Mouse (Mus musculus) limb, embryonic 12.5 days (tissue): ENCODE measurements around the gene Ugt1a6a. TPM values are rescaled to one million over a fixed set of nuclear protein-coding genes. Genes with fewer than 3 reads are reported as not detected.
"Not testable (repeated sequence)": the region's sequence is repeated elsewhere in the genome, so short reads cannot be mapped to it uniquely, and the experiment has no call there.

Experiments
- ATAC-seq: fragments of 200-750 bp; cut with Nextera tagmentation; 2 replicates; pipeline ENCODE4 v1.8.0; 2017; ENCODE audit warnings: low read depth, moderate TSS enrichment; ENCODE audit not compliant: insufficient number of reproducible peaks, insufficient read depth, low FRiP score, low TSS enrichment
- H3K27ac ChIP-seq: fragments of 300-500 bp; sonication (generic); 2 replicates; pipeline ENCODE4 v1.5.1; 2016; ENCODE audit warnings: mild to moderate bottlenecking, moderate library complexity
- H3K27me3 ChIP-seq: fragments of 300-500 bp; sonication (generic); 2 replicates; pipeline ENCODE4 v1.6.1; 2016; ENCODE audit warnings: mild to moderate bottlenecking, moderate library complexity
- H3K36me3 ChIP-seq: fragments of 300-500 bp; sonication (generic); 2 replicates; pipeline ENCODE4 v1.6.1; 2016; ENCODE audit warnings: mild to moderate bottlenecking, moderate library complexity
- H3K4me1 ChIP-seq: fragments of 300-500 bp; sonication (generic); replicated peaks from 2 replicates; pipeline ENCODE4 v1.6.1; 2016
- H3K4me2 ChIP-seq: fragments of 300-500 bp; sonication (generic); 2 replicates; pipeline ENCODE4 v1.6.1; 2016; ENCODE audit warnings: mild to moderate bottlenecking, moderate library complexity
- H3K4me3 ChIP-seq: fragments of 300-500 bp; sonication (generic); replicated peaks from 2 replicates; pipeline ENCODE4 v1.5.1; 2016; ENCODE audit warnings: mild to moderate bottlenecking
- H3K9ac ChIP-seq: fragments of 300-500 bp; sonication (generic); replicated peaks from 2 replicates; pipeline ENCODE4 v1.6.1; 2016; ENCODE audit warnings: mild to moderate bottlenecking, moderate library complexity
- H3K9me3 ChIP-seq: fragments of 300-500 bp; sonication (generic); 2 replicates; pipeline ENCODE4 v1.6.1; 2016; ENCODE audit warnings: mild to moderate bottlenecking, moderate library complexity
- WGBS: fragments of 180-500 bp; shearing (Covaris S2); methylation state at CpG from one replicate; pipeline ENCODE4 v1.1.7; 2016; 5-methylcytosine and 5-hydroxymethylcytosine counted together
- polyA plus RNA-seq: library from polyadenylated mRNA; unstranded; fragments of >200 nt; fragmentation: Nextera tagmentation; extraction: Ambion mirVana; gene quantifications from 2 replicates; pipeline ENCODE4 v1.2.1, GENCODE M21; 2016

The Ugt1a6a gene
- polyA plus RNA-seq, 1 experiment from 2014 or later = 0.51 TPM

GRCm38 (mm10) chr1:88105656-88106055 lies 29.0 kb upstream of the Ugt1a6a start:
- Histone ChIP-seq H3K27ac (no peak overlapping the region), H3K4me3 (no peak overlapping the region), H3K9me3 (no peaks in the 10 kb centered on the region), H3K4me2 (no peak overlapping the region), H3K9ac (no peak overlapping the region), H3K27me3 (no peaks in the 10 kb centered on the region), H3K36me3 (no peaks in the 10 kb centered on the region), H3K4me1 (no peaks in the 10 kb centered on the region)
- WGBS = 68% methylated on average over 2 of the region's 2 CpGs
- no peak for ATAC-seq

DNA sequence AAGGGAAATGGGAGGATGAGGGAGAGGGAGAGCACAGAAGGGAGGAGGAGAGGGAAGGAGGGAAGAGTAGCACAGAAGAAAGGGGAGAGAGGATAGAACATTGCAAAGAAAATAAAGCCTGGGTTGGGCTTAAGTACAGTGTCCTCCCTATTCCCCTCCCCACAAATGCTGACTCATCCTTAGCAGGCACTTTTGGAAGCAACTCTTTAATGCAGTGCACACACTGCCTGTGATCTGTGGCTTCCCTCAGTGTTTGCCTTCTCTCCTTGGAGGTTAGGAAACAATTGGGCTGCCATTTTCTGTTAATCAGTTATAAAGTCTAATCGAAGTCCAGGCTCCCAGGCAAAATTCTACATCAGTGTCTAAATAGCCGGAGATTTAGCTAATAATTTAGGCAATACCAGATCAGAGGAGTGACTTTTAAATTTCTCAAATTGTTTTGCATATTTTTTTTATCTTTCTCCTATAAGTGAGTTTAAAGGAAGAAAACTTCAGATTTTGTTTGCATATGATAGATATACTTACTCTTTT lies 25.5 kb upstream of the Ugt1a6a start:
- H3K36me3 ChIP-seq, ATAC-seq, H3K4me3 ChIP-seq, H3K9me3 ChIP-seq, H3K9ac ChIP-seq, H3K27ac ChIP-seq, H3K4me1 ChIP-seq, H3K27me3 ChIP-seq, H3K4me2 ChIP-seq: not testable (repeated sequence)
- WGBS = 85% methylated on average over 2 of the region's 2 CpGs

DNA sequence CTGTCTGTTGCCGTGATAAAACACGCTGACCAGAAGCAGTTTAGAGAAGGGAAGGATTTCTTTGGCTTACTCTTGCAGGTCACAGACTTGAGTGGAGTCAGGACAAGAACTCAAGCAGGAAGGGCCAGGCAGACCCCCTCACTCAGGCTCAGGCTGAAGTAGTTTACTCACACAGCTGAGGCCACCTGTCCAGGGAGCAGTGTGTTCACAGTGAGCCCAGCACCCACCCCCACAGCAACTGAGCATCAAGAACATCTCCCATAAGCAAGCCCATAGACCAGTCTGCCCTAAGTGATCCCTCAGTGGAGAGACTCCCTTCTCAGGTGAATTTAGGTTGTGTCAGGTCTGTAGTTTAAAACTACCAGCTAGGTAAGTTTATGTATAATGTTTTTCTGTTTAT lies 25.0 kb upstream of the Ugt1a6a start:
- 76% methylated on average over 2 of the region's 2 CpGs for WGBS

DNA sequence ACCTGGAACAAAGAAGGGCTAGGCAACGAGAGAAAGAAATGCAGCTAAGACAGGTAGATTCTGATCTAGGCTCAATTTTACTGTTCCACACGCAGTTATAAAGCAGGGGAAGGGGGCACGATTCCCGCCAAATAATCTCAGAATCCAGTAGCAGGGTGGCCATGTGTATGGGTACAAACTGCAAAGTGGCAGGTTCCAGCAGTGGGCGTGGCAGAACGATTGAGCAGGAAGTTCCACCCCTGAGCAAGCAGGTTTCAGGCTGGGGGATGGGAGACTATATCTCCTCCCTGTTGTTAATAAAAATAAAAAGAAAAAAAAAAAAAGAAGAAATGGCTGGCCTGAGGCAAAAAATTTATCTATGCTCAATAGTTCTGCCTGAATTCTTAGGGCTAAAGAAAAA lies 21.8 kb upstream of the Ugt1a6a start:
- not testable (repeated sequence) for H3K27me3 ChIP-seq, H3K9ac ChIP-seq, ATAC-seq, H3K4me2 ChIP-seq, H3K9me3 ChIP-seq, H3K36me3 ChIP-seq, H3K4me3 ChIP-seq, H3K4me1 ChIP-seq, H3K27ac ChIP-seq
- WGBS = 90% methylated on average over 6 of the region's 6 CpGs

More for the DNA sequence above, 25.0 kb upstream of the Ugt1a6a start:
- H3K4me3 ChIP-seq, H3K4me1 ChIP-seq, H3K36me3 ChIP-seq, H3K27ac ChIP-seq, H3K9ac ChIP-seq, H3K9me3 ChIP-seq, ATAC-seq, H3K27me3 ChIP-seq, H3K4me2 ChIP-seq: not testable (repeated sequence)

DNA sequence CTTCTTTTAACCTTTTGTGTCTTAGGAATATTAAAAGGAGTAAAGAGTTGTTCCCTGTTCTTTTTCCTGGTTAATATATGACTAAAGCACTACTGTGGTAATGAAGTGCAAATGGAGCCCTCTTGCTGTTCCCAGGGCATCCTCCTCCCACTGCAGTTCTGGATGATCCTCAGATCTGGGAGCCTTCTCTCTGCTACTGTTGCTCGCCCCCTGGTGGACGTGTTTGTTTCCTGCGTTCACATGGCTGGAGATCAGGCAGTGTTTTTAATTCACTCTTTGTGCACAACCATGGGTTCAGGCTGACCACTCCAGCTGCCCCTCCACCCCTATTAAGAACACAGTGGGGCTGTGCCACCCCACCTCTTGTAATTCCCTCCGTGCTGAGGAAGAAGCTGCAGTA lies 14.1 kb upstream of the Ugt1a6a start:
- H3K4me3 ChIP-seq, H3K9ac ChIP-seq, H3K27ac ChIP-seq, H3K4me2 ChIP-seq, H3K4me1 ChIP-seq, H3K36me3 ChIP-seq, H3K27me3 ChIP-seq, ATAC-seq, H3K9me3 ChIP-seq: not testable (repeated sequence)
- 20% methylated on average over 3 of the region's 4 CpGs for WGBS

DNA sequence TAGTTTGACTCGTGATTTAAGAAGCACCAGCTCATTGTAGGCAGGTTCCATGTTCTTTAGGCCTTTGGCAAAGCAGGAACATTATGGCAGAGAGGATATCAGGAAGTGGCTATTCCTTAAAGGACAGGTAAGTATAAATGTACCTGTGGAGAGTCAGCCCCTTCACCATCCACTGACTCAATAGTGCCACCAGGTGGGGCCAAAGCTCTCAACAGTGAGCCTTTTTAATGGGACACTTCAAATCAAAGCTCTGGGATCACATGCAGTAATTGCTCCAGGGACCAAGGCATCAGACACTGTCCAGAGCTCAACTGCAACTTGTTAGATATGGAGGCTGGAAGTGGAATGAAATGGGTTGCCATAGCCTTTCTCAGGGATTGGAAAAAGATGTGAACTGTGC lies 13.1 kb upstream of the Ugt1a6a start:
- H3K9me3 ChIP-seq, ATAC-seq, H3K36me3 ChIP-seq, H3K27ac ChIP-seq, H3K4me1 ChIP-seq, H3K4me3 ChIP-seq, H3K4me2 ChIP-seq, H3K9ac ChIP-seq, H3K27me3 ChIP-seq: not testable (repeated sequence)
- WGBS = no CpG with 5 or more reads among the region's 1 CpGs

- not testable (repeated sequence) for H3K4me2 ChIP-seq, H3K4me3 ChIP-seq, H3K9me3 ChIP-seq, H3K4me1 ChIP-seq, H3K27me3 ChIP-seq, H3K27ac ChIP-seq, ATAC-seq, H3K36me3 ChIP-seq, H3K9ac ChIP-seq
- 75% methylated on average over 4 of the region's 4 CpGs for WGBS
Observed at GRCm38 (mm10) chr1:88125827-88126360, 8.7 kb upstream of the Ugt1a6a start.

DNA sequence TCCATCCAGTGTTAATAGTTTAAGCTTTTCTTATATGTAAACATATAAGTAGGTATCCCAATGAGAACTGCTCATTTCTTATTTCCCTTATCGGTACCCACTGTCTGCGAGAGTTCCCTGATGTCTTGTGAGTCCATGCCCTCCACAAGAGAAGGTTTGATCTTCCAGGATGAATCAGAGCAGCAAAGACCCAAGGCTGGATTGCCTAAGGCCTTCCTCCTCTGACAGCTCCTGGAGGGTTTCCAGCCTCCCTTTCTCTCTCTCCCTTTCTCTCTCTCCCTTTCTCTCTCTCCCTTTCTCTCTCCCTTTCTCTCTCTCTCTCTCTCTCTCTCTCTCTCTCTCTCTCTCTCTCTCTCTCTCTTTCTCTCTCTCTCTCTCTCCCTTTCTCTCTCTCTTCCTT lies 5.5 kb upstream of the Ugt1a6a start:
- H3K4me3 ChIP-seq, H3K4me1 ChIP-seq, H3K9ac ChIP-seq, ATAC-seq, H3K4me2 ChIP-seq, H3K36me3 ChIP-seq, H3K27me3 ChIP-seq, H3K9me3 ChIP-seq, H3K27ac ChIP-seq: not testable (repeated sequence)
- WGBS = 80% methylated on average over 2 of the region's 2 CpGs

DNA sequence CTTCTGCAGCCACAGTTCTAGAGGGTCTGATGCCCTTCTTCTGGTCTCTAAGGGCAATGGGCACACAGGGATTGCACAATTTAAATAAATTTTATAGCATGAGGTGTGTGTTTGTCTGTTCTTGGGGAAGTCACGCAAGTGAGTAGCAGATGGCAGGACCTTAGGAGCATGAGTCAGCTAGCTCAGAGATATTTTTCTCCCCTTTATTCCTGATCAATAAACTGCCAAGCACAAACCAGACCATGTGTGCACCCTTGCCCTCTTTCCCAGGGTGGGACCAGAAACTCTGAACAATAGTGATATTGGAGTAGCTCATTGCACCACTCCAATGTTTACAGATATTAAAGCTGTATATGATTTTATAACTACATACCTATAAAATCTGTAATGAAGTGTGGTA lies 4.4 kb upstream of the Ugt1a6a start:
- H3K27ac ChIP-seq, H3K4me2 ChIP-seq, ATAC-seq, H3K4me3 ChIP-seq, H3K9me3 ChIP-seq, H3K27me3 ChIP-seq, H3K9ac ChIP-seq, H3K36me3 ChIP-seq, H3K4me1 ChIP-seq: not testable (repeated sequence)
- 65% methylated on average over 1 of the region's 1 CpGs for WGBS

DNA sequence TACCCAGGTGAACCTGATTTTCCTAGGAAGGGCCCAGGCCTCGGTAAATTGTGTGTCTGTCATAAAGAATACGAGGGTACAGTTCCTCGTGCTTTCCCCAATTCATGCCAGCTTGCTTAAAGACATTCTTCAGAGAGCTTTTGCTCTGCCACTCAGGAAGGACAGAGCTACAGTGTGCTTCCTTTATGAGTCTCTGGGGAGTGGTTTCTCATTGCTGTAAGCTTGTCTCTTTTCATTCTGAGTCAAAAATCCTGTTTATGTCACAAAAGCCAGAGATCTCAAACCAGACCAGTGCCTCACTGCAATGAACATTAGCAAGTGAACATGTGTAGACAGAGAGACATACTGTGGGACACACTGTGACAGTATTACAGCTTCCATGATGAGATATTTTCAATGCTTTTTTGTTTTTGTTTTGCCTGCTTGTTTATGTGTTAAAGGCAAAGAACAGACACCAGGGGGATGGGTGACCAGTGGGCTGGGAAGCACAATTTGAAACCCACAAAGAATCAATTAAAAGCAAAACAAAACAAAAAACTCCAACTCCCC lies 627 bp upstream of the Ugt1a6a start:
- Histone ChIP-seq H3K9me3 (no peaks in the 10 kb centered on the region), H3K27me3 (no peaks in the 10 kb centered on the region), H3K36me3 (no peaks in the 10 kb centered on the region), H3K4me3 (no peak overlapping the region), H3K9ac (no peak overlapping the region), H3K4me1 (peaks cover 5% of the 10 kb centered on the region; the same call in 1 of the 2 replicates), H3K4me2 (no peak overlapping the region), H3K27ac (no peak overlapping the region)
- WGBS = 52% methylated on average over 3 of the region's 3 CpGs
- no peak for ATAC-seq

- H3K4me2 ChIP-seq, ATAC-seq, H3K27me3 ChIP-seq, H3K4me1 ChIP-seq, H3K27ac ChIP-seq, H3K4me3 ChIP-seq, H3K36me3 ChIP-seq, H3K9ac ChIP-seq, H3K9me3 ChIP-seq: not testable (repeated sequence)
- 93% methylated on average over 6 of the region's 6 CpGs for WGBS
Observed at GRCm38 (mm10) chr1:88135229-88135904, 758 bp downstream of the Ugt1a6a start.

DNA sequence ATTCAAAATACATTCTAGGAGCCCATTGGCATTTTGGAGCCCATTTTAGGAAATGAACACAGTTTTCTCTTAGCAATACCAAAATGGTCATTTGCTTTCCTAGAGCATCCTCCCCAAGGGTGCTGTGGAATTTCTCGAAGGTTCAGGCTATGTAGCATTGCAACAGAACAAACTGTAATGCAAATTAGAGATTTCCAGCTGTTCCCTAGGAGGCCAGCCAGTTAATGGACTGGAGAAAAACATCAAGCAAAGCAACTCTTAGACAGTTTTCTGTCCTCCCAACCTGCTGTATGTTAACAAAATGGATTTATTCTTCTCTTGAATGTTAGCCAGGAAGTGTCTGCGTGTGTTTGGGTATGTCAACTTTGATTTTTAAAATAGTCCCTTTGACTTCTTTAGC lies 2.0 kb downstream of the Ugt1a6a start:
- ATAC-seq = no peak
- H3K4me1 ChIP-seq = peaks cover 5% of the 10 kb centered on the region; the same call in 1 of the 2 replicates
- H3K36me3 ChIP-seq = no peaks in the 10 kb centered on the region
- H3K27me3 ChIP-seq = no peaks in the 10 kb centered on the region
- WGBS = 71% methylated on average over 2 of the region's 2 CpGs
- no peak overlapping the region for H3K4me3 ChIP-seq
- H3K4me2 ChIP-seq = no peak overlapping the region
- no peak overlapping the region for H3K27ac ChIP-seq
- H3K9me3 ChIP-seq = no peaks in the 10 kb centered on the region
- H3K9ac ChIP-seq = no peak overlapping the region
